In the genomic region with DNA sequence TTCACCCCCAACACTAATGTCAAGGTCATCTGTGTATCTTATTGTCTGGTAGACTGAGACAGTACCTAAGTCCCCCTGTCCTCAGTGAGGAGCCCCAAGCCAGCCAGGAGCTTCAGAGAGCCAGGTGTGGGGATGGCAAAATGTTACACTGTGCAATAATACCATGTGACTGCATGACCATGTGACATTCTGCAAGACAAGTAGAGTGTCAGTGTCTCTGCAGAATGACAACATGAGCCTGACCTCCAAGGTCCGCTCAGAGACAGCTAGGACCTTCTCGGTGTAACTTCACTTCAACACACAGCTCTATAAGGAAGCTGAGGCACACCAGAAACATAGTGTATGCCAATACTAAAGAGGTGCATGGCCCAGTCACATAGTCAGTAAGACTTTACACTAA, we compare ENCODE assay signal across 23 mouse cellular contexts. TPM values are rescaled to one million over a fixed set of nuclear protein-coding genes. Genes with fewer than 3 reads are reported as not detected.
DNase-seq lines count a peak whose midpoint lies in the region; ATAC-seq and TF ChIP-seq lines count a peak whose summit lies in the region.
"Had no signal": no experiment of that assay in that cellular context is flagged by ENCODE, and none has a peak within 500 bp of the region (broad histone marks: within the 10 kb centered on the region; RNA-seq: fewer than 3 reads in every experiment).

No protein-coding gene starts in this region.

- WGBS in liver, postnatal 0 days (ENCODE audit: insufficient replicate concordance): 75% methylated on average over 2 of the region's 2 CpGs
- WGBS in liver, embryonic 12.5 days (ENCODE audit: insufficient replicate concordance): 83% methylated on average over 2 of the region's 2 CpGs
- 88% methylated on average over 2 of the region's 2 CpGs for WGBS in intestine, embryonic 16.5 days

- 0 out of 2 replicates have a peak, but pooled peaks have one; percentile 21 for ATAC-seq in liver, postnatal 0 days
- ATAC-seq in liver, embryonic 12.5 days: no peak
- peak; percentile 19; the same call in 1 of the 2 replicates for ATAC-seq in intestine, embryonic 16.5 days
- peak; percentile 21; the same call in 1 of the 2 replicates for ATAC-seq in megakaryocyte progenitor cell, adult 5-6 weeks (replicated peaks; ENCODE audit: poor library complexity)
- ATAC-seq: activated CD4-positive, CD25-positive, alpha-beta regulatory T cell, adult 4 months; forebrain, embryonic 13.5 days; forebrain, embryonic 16.5 days had no signal

- no peaks in the 10 kb centered on the region for H3K9me3 ChIP-seq in liver, postnatal 0 days (ENCODE audit: low read length)
- no peaks in the 10 kb centered on the region for H3K9me3 ChIP-seq in liver, embryonic 12.5 days (replicated peaks)
- no peaks in the 10 kb centered on the region for H3K9me3 ChIP-seq in intestine, embryonic 16.5 days (ENCODE audit: control insufficient read depth, low read length)
- H3K9me3 ChIP-seq: forebrain, embryonic 10.5 days; forebrain, embryonic 13.5 days; heart, embryonic 10.5 days; heart, embryonic 13.5 days had no signal

- no peak overlapping the region for H3K9ac ChIP-seq in liver, postnatal 0 days (replicated peaks)
- H3K9ac ChIP-seq in liver, embryonic 12.5 days: no peak overlapping the region
- no peak overlapping the region for H3K9ac ChIP-seq in intestine, embryonic 16.5 days (ENCODE audit: low read depth, low read length)
- H3K9ac ChIP-seq: forebrain, embryonic 13.5 days; heart, embryonic 13.5 days; hindbrain, embryonic 14.5 days had no signal

- H3K4me1 ChIP-seq in liver, postnatal 0 days (ENCODE audit: insufficient read depth): peaks cover 11% of the 10 kb centered on the region
- peaks cover 7% of the 10 kb centered on the region for H3K4me1 ChIP-seq in liver, embryonic 12.5 days
- H3K4me1 ChIP-seq in intestine, embryonic 16.5 days (ENCODE audit: control insufficient read depth, insufficient read depth, low read length): peaks cover 37% of the 10 kb centered on the region

- no peak overlapping the region for H3K27ac ChIP-seq in liver, postnatal 0 days (ENCODE audit: low read depth)
- H3K27ac ChIP-seq in liver, embryonic 12.5 days: no peak overlapping the region
- H3K27ac ChIP-seq in intestine, embryonic 16.5 days (ENCODE audit: low read length): no peak overlapping the region
- H3K27ac ChIP-seq: forebrain, embryonic 10.5 days; forebrain, embryonic 13.5 days; heart, adult 2 months; heart, embryonic 10.5 days; heart, embryonic 13.5 days; hindbrain, embryonic 14.5 days had no signal

- no peak for DNase-seq in liver, postnatal 0 days
- no peak for DNase-seq in urinary bladder, adult 18-20 months (ENCODE audit: low spot score in 2 of 2)
- DNase-seq in layer of hippocampus, postnatal 36 days: no peak
- DNase-seq: adrenal gland, adult 8-10 months; adrenal gland, postnatal 25 days; cerebellum, adult 11-12 months; cerebellum, adult 8-10 months; cerebellum, postnatal 14 days; gastrocnemius, postnatal 10 days; gastrocnemius, postnatal 36 days; heart, adult 2 months; heart, postnatal 14 days; heart, postnatal 4 days had no signal

- H3K4me3 ChIP-seq in liver, postnatal 0 days (ENCODE audit: low read depth, low read length): no peak overlapping the region
- H3K4me3 ChIP-seq in liver, embryonic 12.5 days: no peak overlapping the region
- no peak overlapping the region for H3K4me3 ChIP-seq in intestine, embryonic 16.5 days (ENCODE audit: low read length)
- H3K4me3 ChIP-seq: forebrain, embryonic 10.5 days; forebrain, embryonic 13.5 days; heart, adult 2 months; heart, embryonic 10.5 days; heart, embryonic 13.5 days had no signal

- H3K4me2 ChIP-seq in liver, postnatal 0 days (ENCODE audit: low read depth, low read length): no peak overlapping the region
- no peak overlapping the region for H3K4me2 ChIP-seq in liver, embryonic 12.5 days
- H3K4me2 ChIP-seq in intestine, embryonic 16.5 days (ENCODE audit: low read depth, low read length): no peak overlapping the region
- H3K4me2 ChIP-seq: forebrain, embryonic 13.5 days; heart, embryonic 13.5 days; hindbrain, embryonic 14.5 days had no signal

- H3K36me3 ChIP-seq in liver, postnatal 0 days (replicated peaks; ENCODE audit: insufficient read depth, low read length): no peaks in the 10 kb centered on the region
- no peaks in the 10 kb centered on the region for H3K36me3 ChIP-seq in liver, embryonic 12.5 days
- H3K36me3 ChIP-seq in intestine, embryonic 16.5 days (ENCODE audit: control insufficient read depth, insufficient read depth, low read length): peaks cover 3% of the 10 kb centered on the region; the same call in 1 of the 2 replicates
- H3K36me3 ChIP-seq: forebrain, embryonic 10.5 days; heart, embryonic 10.5 days had no signal

- no peak for TF ChIP-seq CTCF in liver, postnatal 0 days (IDR thresholded peaks at IDR 0.05; ENCODE audit: low read depth)

- no peak for TF ChIP-seq EP300 in liver, postnatal 0 days (IDR thresholded peaks at IDR 0.05; ENCODE audit: low read depth)

- H3K27me3 ChIP-seq in liver, postnatal 0 days (ENCODE audit: insufficient read depth, low read length): no peaks in the 10 kb centered on the region
- no peaks in the 10 kb centered on the region for H3K27me3 ChIP-seq in liver, embryonic 12.5 days (replicated peaks)
- H3K27me3 ChIP-seq in intestine, embryonic 16.5 days (replicated peaks; ENCODE audit: control insufficient read depth, insufficient read depth, low read length): no peaks in the 10 kb centered on the region
- H3K27me3 ChIP-seq: forebrain, embryonic 13.5 days; heart, embryonic 13.5 days had no signal

RNA-seq across cellular contexts. Expression of a gene that starts 20.1 kb away (rescaled TPM):
- 2.8 and 3.6 TPM in 2 replicates for polyA plus RNA-seq in liver, postnatal 0 days (2015; fragmentation: Nextera tagmentation; extraction: Ambion mirVana)
- polyA plus RNA-seq in liver, embryonic 12.5 days (2016; fragmentation: Nextera tagmentation; extraction: Ambion mirVana): 6.7 and 7.3 TPM in 2 replicates
- 18.7 and 21.0 TPM in 2 replicates for polyA plus RNA-seq in intestine, embryonic 16.5 days (2015; fragmentation: Nextera tagmentation; extraction: Ambion mirVana)
- 20.8 and 27.0 TPM in 2 replicates for total RNA-seq in megakaryocyte progenitor cell, adult 5-6 weeks (2015)
- 11.5 and 11.7 TPM in 2 replicates for total RNA-seq in megakaryocyte progenitor cell, adult 5-6 weeks (2017)
- total RNA-seq in layer of hippocampus, postnatal 36 days (2021): 10 to 100 TPM; 43.4 to 59.0 TPM
